Mouse (Mus musculus) limb, embryonic 13.5 days (tissue): ENCODE results near the gene Stpg4. TPM values are rescaled to one million over a fixed set of nuclear protein-coding genes. Genes with fewer than 3 reads are reported as not detected.

Experiments
- ATAC-seq: fragments of 200-750 bp; cut with Nextera tagmentation; 2 replicates; pipeline ENCODE4 v1.8.0; 2017; ENCODE audit warnings: low read depth, moderate number of reproducible peaks, moderate TSS enrichment; ENCODE audit not compliant: low FRiP score
- H3K27ac ChIP-seq: fragments of 300-500 bp; sonication (generic); 2 replicates; pipeline ENCODE4 v1.5.1; 2015; ENCODE audit warnings: inconsistent platforms, mild to moderate bottlenecking, moderate library complexity
- H3K27me3 ChIP-seq: fragments of 300-500 bp; sonication (generic); 2 replicates; pipeline ENCODE4 v1.6.1; 2015; ENCODE audit warnings: mild to moderate bottlenecking, inconsistent platforms
- H3K36me3 ChIP-seq: fragments of 300-500 bp; sonication (generic); 2 replicates; pipeline ENCODE4 v1.6.1; 2015; ENCODE audit warnings: inconsistent platforms, mild to moderate bottlenecking, moderate library complexity
- H3K4me1 ChIP-seq: fragments of 300-500 bp; sonication (generic); 2 replicates; pipeline ENCODE4 v1.6.1; 2015; ENCODE audit warnings: inconsistent platforms
- H3K4me2 ChIP-seq: fragments of 300-500 bp; sonication (generic); replicated peaks from 2 replicates; pipeline ENCODE4 v1.6.1; 2015; ENCODE audit warnings: inconsistent platforms, mild to moderate bottlenecking, moderate library complexity
- H3K4me3 ChIP-seq: fragments of 300-500 bp; sonication (generic); 2 replicates; pipeline ENCODE4 v1.5.1; 2015; ENCODE audit warnings: moderate library complexity, mild to moderate bottlenecking, inconsistent platforms
- H3K9ac ChIP-seq: fragments of 300-500 bp; sonication (generic); 2 replicates; pipeline ENCODE4 v1.6.1; 2015; ENCODE audit warnings: mild to moderate bottlenecking, inconsistent platforms
- H3K9me3 ChIP-seq: fragments of 300-500 bp; sonication (generic); 2 replicates; pipeline ENCODE4 v1.6.1; 2016; ENCODE audit warnings: inconsistent platforms
- WGBS: fragments of 180-500 bp; shearing (Covaris S2); methylation state at CpG from one replicate; pipeline ENCODE4 v1.1.7; 2015; 5-methylcytosine and 5-hydroxymethylcytosine counted together
- polyA plus RNA-seq: library from polyadenylated mRNA; unstranded; fragments of >200 nt; fragmentation: Nextera tagmentation; extraction: Ambion mirVana; gene quantifications from 2 replicates; pipeline ENCODE4 v1.2.1, GENCODE M21; 2015

Gene Stpg4
- polyA plus RNA-seq, 1 experiment from 2014 or later = not detected

GRCm38 (mm10) chr17:87445917-87446766 is 18.6 kb upstream of the Stpg4 start:
- peak overlapping the region; percentile 95 for H3K27ac ChIP-seq
- peaks cover 38% of the 10 kb centered on the region for H3K4me1 ChIP-seq
- no peaks in the 10 kb centered on the region for H3K9me3 ChIP-seq
- peak overlapping the region; percentile 93 for H3K4me3 ChIP-seq
- H3K36me3 ChIP-seq = no peaks in the 10 kb centered on the region
- under 1% methylated on average over 37 of the region's 86 CpGs for WGBS
- H3K9ac ChIP-seq = peak overlapping the region; percentile 96
- ATAC-seq = peak; percentile 64
- peak overlapping the region; percentile 77 for H3K4me2 ChIP-seq
- H3K27me3 ChIP-seq = no peaks in the 10 kb centered on the region

GRCm38 (mm10) chr17:87445337-87445916 is 17.9 kb upstream of the Stpg4 start:
- no peak for ATAC-seq
- H3K9me3 ChIP-seq = no peaks in the 10 kb centered on the region
- peaks cover 38% of the 10 kb centered on the region for H3K4me1 ChIP-seq
- H3K4me2 ChIP-seq = peak overlapping the region; percentile 77
- H3K27ac ChIP-seq = peak overlapping the region; percentile 95; the same call in 1 of the 2 replicates
- H3K4me3 ChIP-seq = peak overlapping the region; percentile 93
- no peaks in the 10 kb centered on the region for H3K27me3 ChIP-seq
- peak overlapping the region; percentile 96 for H3K9ac ChIP-seq
- WGBS = under 1% methylated on average over 13 of the region's 13 CpGs
- no peaks in the 10 kb centered on the region for H3K36me3 ChIP-seq

GRCm38 (mm10) chr17:87444763-87445162 is 17.2 kb upstream of the Stpg4 start:
- Histone ChIP-seq H3K27ac (no peak overlapping the region), H3K4me2 (peak overlapping the region; percentile 61), H3K27me3 (no peaks in the 10 kb centered on the region), H3K9me3 (no peaks in the 10 kb centered on the region), H3K9ac (no peak overlapping the region), H3K4me3 (peak overlapping the region; percentile 34), H3K4me1 (peaks cover 41% of the 10 kb centered on the region), H3K36me3 (no peaks in the 10 kb centered on the region)
- WGBS = 50% methylated on average over 4 of the region's 4 CpGs
- ATAC-seq = no peak

GRCm38 (mm10) chr17:87441537-87441936 is 14.0 kb upstream of the Stpg4 start:
- peaks cover 45% of the 10 kb centered on the region for H3K4me1 ChIP-seq
- H3K4me3 ChIP-seq = no peak overlapping the region
- H3K4me2 ChIP-seq = no peak overlapping the region
- H3K27ac ChIP-seq = no peak overlapping the region
- 67% methylated on average over 2 of the region's 2 CpGs for WGBS
- no peak overlapping the region for H3K9ac ChIP-seq
- no peaks in the 10 kb centered on the region for H3K27me3 ChIP-seq
- H3K36me3 ChIP-seq = no peaks in the 10 kb centered on the region
- ATAC-seq = no peak
- H3K9me3 ChIP-seq = no peaks in the 10 kb centered on the region

- peaks cover 16% of the 10 kb centered on the region for H3K36me3 ChIP-seq
- no peak overlapping the region for H3K27ac ChIP-seq
- H3K27me3 ChIP-seq = no peaks in the 10 kb centered on the region
- H3K9ac ChIP-seq = no peak overlapping the region
- WGBS = 89% methylated on average over 2 of the region's 2 CpGs
- no peak overlapping the region for H3K4me2 ChIP-seq
- no peaks in the 10 kb centered on the region for H3K9me3 ChIP-seq
- H3K4me1 ChIP-seq = peaks cover 41% of the 10 kb centered on the region
- no peak overlapping the region for H3K4me3 ChIP-seq
- no peak for ATAC-seq
Measured at GRCm38 (mm10) chr17:87439441-87439840, 11.9 kb upstream of the Stpg4 start.

GRCm38 (mm10) chr17:87433929-87434328 is 6.4 kb upstream of the Stpg4 start:
- no peak for ATAC-seq
- Histone ChIP-seq H3K4me3 (no peak overlapping the region), H3K4me2 (no peak overlapping the region), H3K9me3 (no peaks in the 10 kb centered on the region), H3K27me3 (no peaks in the 10 kb centered on the region), H3K4me1 (peaks cover 9% of the 10 kb centered on the region; the same call in 1 of the 2 replicates), H3K36me3 (peaks cover 63% of the 10 kb centered on the region), H3K27ac (no peak overlapping the region), H3K9ac (no peak overlapping the region)
- 88% methylated on average over 3 of the region's 3 CpGs for WGBS

GRCm38 (mm10) chr17:87432743-87433142 is 5.2 kb upstream of the Stpg4 start:
- H3K4me1 ChIP-seq = peaks cover 6% of the 10 kb centered on the region; the same call in 1 of the 2 replicates
- no peak overlapping the region for H3K9ac ChIP-seq
- no peak overlapping the region for H3K4me3 ChIP-seq
- H3K36me3 ChIP-seq = peaks cover 67% of the 10 kb centered on the region
- H3K27me3 ChIP-seq = no peaks in the 10 kb centered on the region
- WGBS = 94% methylated on average over 5 of the region's 5 CpGs
- H3K27ac ChIP-seq = no peak overlapping the region
- ATAC-seq = no peak
- H3K9me3 ChIP-seq = no peaks in the 10 kb centered on the region
- no peak overlapping the region for H3K4me2 ChIP-seq

GRCm38 (mm10) chr17:87432314-87432713 is 4.8 kb upstream of the Stpg4 start:
- H3K27me3 ChIP-seq = no peaks in the 10 kb centered on the region
- peaks cover 67% of the 10 kb centered on the region for H3K36me3 ChIP-seq
- ATAC-seq = no peak
- H3K4me1 ChIP-seq = peaks cover 6% of the 10 kb centered on the region; the same call in 1 of the 2 replicates
- no peak overlapping the region for H3K27ac ChIP-seq
- no peak overlapping the region for H3K9ac ChIP-seq
- no peaks in the 10 kb centered on the region for H3K9me3 ChIP-seq
- no peak overlapping the region for H3K4me3 ChIP-seq
- H3K4me2 ChIP-seq = no peak overlapping the region

GRCm38 (mm10) chr17:87429431-87429830 is 1.9 kb upstream of the Stpg4 start:
- Histone ChIP-seq H3K9ac (no peak overlapping the region), H3K27me3 (no peaks in the 10 kb centered on the region), H3K4me3 (no peak overlapping the region), H3K36me3 (peaks cover 51% of the 10 kb centered on the region), H3K4me1 (0 out of 2 replicates have a peak, but pooled peaks cover 5% of the 10 kb centered on the region), H3K9me3 (no peaks in the 10 kb centered on the region), H3K4me2 (no peak overlapping the region), H3K27ac (no peak overlapping the region)
- WGBS = 70% methylated on average over 3 of the region's 3 CpGs
- no peak for ATAC-seq

GRCm38 (mm10) chr17:87418082-87418481 is 9.5 kb downstream of the Stpg4 start:
- Histone ChIP-seq H3K36me3 (no peaks in the 10 kb centered on the region), H3K4me2 (no peak overlapping the region), H3K9me3 (no peaks in the 10 kb centered on the region), H3K27ac (no peak overlapping the region), H3K27me3 (no peaks in the 10 kb centered on the region), H3K4me1 (no peaks in the 10 kb centered on the region), H3K9ac (no peak overlapping the region), H3K4me3 (no peak overlapping the region)
- no peak for ATAC-seq
- 87% methylated on average over 7 of the region's 7 CpGs for WGBS

- WGBS = 80% methylated on average over 4 of the region's 4 CpGs
- Histone ChIP-seq H3K9me3 (no peaks in the 10 kb centered on the region), H3K36me3 (no peaks in the 10 kb centered on the region)
Measured at GRCm38 (mm10) chr17:87406646-87407045, 20.9 kb downstream of the Stpg4 start.

GRCm38 (mm10) chr17:87405576-87405975 is 22.0 kb downstream of the Stpg4 start:
- no peaks in the 10 kb centered on the region for H3K9me3 ChIP-seq
- 45% methylated on average over 11 of the region's 11 CpGs for WGBS

More at GRCm38 (mm10) chr17:87406646-87407045, 20.9 kb downstream of the Stpg4 start:
- ATAC-seq = no peak
- no peak overlapping the region for H3K4me2 ChIP-seq
- H3K4me1 ChIP-seq = no peaks in the 10 kb centered on the region
- no peak overlapping the region for H3K9ac ChIP-seq
- no peak overlapping the region for H3K27ac ChIP-seq
- H3K4me3 ChIP-seq = no peak overlapping the region
- no peaks in the 10 kb centered on the region for H3K27me3 ChIP-seq

More at GRCm38 (mm10) chr17:87405576-87405975, 22.0 kb downstream of the Stpg4 start:
- Histone ChIP-seq H3K4me1 (no peaks in the 10 kb centered on the region), H3K36me3 (no peaks in the 10 kb centered on the region), H3K27ac (no peak overlapping the region), H3K9ac (no peak overlapping the region), H3K4me2 (no peak overlapping the region), H3K4me3 (no peak overlapping the region), H3K27me3 (no peaks in the 10 kb centered on the region)
- no peak for ATAC-seq
